Mouse (Mus musculus) intestine, embryonic 16.5 days (tissue): Measurements from ENCODE around the gene Smarcc2. TPM values are rescaled to one million over a fixed set of nuclear protein-coding genes. Genes with fewer than 3 reads are reported as not detected.

Source experiments
- ATAC-seq: fragments of 200-750 bp; cut with Nextera tagmentation; 2 replicates; pipeline ENCODE4 v1.8.0; 2017; ENCODE audit warnings: moderate TSS enrichment, moderate library complexity
- H3K27ac ChIP-seq: fragments of 300-500 bp; sonication (generic); 2 replicates; pipeline ENCODE4 v1.5.1; 2014; ENCODE audit warnings: mild to moderate bottlenecking, low read length
- H3K27me3 ChIP-seq: fragments of 300-500 bp; sonication (generic); replicated peaks from 2 replicates; pipeline ENCODE4 v1.6.1; 2014; ENCODE audit warnings: low read length, control low read depth, mixed read lengths; ENCODE audit not compliant: control insufficient read depth, insufficient read depth
- H3K36me3 ChIP-seq: fragments of 300-500 bp; sonication (generic); 2 replicates; pipeline ENCODE4 v1.6.1; 2014; ENCODE audit warnings: low read length, control low read depth; ENCODE audit not compliant: control insufficient read depth, insufficient read depth
- H3K4me1 ChIP-seq: fragments of 300-500 bp; sonication (generic); 2 replicates; pipeline ENCODE4 v1.6.1; 2014; ENCODE audit warnings: low read length, control low read depth, mixed read lengths; ENCODE audit not compliant: control insufficient read depth, insufficient read depth
- H3K4me2 ChIP-seq: fragments of 300-500 bp; sonication (generic); 2 replicates; pipeline ENCODE4 v1.6.1; 2014; ENCODE audit warnings: low read depth, low read length, control low read depth
- H3K4me3 ChIP-seq: fragments of 300-500 bp; sonication (generic); 2 replicates; pipeline ENCODE4 v1.5.1; 2014; ENCODE audit warnings: mild to moderate bottlenecking, low read length
- H3K9ac ChIP-seq: fragments of 300-500 bp; sonication (generic); 2 replicates; pipeline ENCODE4 v1.6.1; 2014; ENCODE audit warnings: low read depth, low read length
- H3K9me3 ChIP-seq: fragments of 300-500 bp; sonication (generic); 2 replicates; pipeline ENCODE4 v1.6.1; 2016; ENCODE audit warnings: low read length, control low read depth; ENCODE audit not compliant: control insufficient read depth
- WGBS: fragments of 180-500 bp; shearing (Covaris S2); extraction: QIAGEN DNeasy Blood & Tissue Kit; methylation state at CpG from one replicate; pipeline ENCODE4 v1.1.7; 2014; 5-methylcytosine and 5-hydroxymethylcytosine counted together
- microRNA-seq: library from miRNA; unstranded; fragments of <30 nt; microRNA quantifications from one replicate; pipeline ENCODE4, GENCODE M21; 2016
- polyA plus RNA-seq: library from polyadenylated mRNA; unstranded; fragments of >200 nt; fragmentation: Nextera tagmentation; extraction: Ambion mirVana; gene quantifications from 2 replicates; pipeline ENCODE4 v1.2.1, GENCODE M21; 2015

Smarcc2 gene
- polyA plus RNA-seq, 1 experiment from 2014 or later: 46.6 TPM

- Histone ChIP-seq H3K9me3 (no peaks in the 10 kb centered on the region), H3K9ac (peak overlapping the region; percentile 66), H3K4me2 (peak overlapping the region; percentile 98), H3K27me3 (no peaks in the 10 kb centered on the region), H3K27ac (peak overlapping the region; percentile 78), H3K36me3 (no peaks in the 10 kb centered on the region), H3K4me1 (peaks cover 10% of the 10 kb centered on the region), H3K4me3 (peak overlapping the region; percentile 91)
- ATAC-seq: peak; percentile 19; the same call in 1 of the 2 replicates
- 27% methylated on average over 28 of the region's 28 CpGs for WGBS
These were observed 67.6 kb downstream of the Smarcc2 start for GRCm38 (mm10) chr10:128526366-128527356.

GRCm38 (mm10) chr10:128535206-128535605 is 76.2 kb downstream of the Smarcc2 start:
- WGBS: 71% methylated on average over 2 of the region's 2 CpGs
- Histone ChIP-seq H3K4me3 (no peak overlapping the region), H3K9ac (no peak overlapping the region), H3K9me3 (no peaks in the 10 kb centered on the region), H3K27me3 (no peaks in the 10 kb centered on the region), H3K27ac (no peak overlapping the region), H3K4me2 (no peak overlapping the region), H3K4me1 (no peaks in the 10 kb centered on the region), H3K36me3 (no peaks in the 10 kb centered on the region)
- ATAC-seq: no peak

- Histone ChIP-seq H3K4me1 (no peaks in the 10 kb centered on the region), H3K36me3 (no peaks in the 10 kb centered on the region), H3K9me3 (no peaks in the 10 kb centered on the region), H3K27ac (0 out of 2 replicates have a peak overlapping the region, but pooled peaks have one; percentile 12), H3K4me3 (peak overlapping the region; percentile 12; the same call in 1 of the 2 replicates), H3K9ac (peak overlapping the region; percentile 47), H3K4me2 (peak overlapping the region; percentile 45), H3K27me3 (no peaks in the 10 kb centered on the region)
- WGBS: 68% methylated on average over 4 of the region's 4 CpGs
- no peak; the same call in 1 of the 2 replicates for ATAC-seq
These were observed 76.7 kb downstream of the Smarcc2 start for GRCm38 (mm10) chr10:128535624-128536265.

GRCm38 (mm10) chr10:128536266-128536940 is 77.4 kb downstream of the Smarcc2 start:
- H3K9me3 ChIP-seq: no peaks in the 10 kb centered on the region
- no peaks in the 10 kb centered on the region for H3K36me3 ChIP-seq
- no peaks in the 10 kb centered on the region for H3K4me1 ChIP-seq
- no peaks in the 10 kb centered on the region for H3K27me3 ChIP-seq
- H3K4me2 ChIP-seq: peak overlapping the region; percentile 45
- peak overlapping the region; percentile 12; the same call in 1 of the 2 replicates for H3K27ac ChIP-seq
- peak overlapping the region; percentile 25 for H3K4me3 ChIP-seq
- ATAC-seq: peak; percentile 95
- H3K9ac ChIP-seq: peak overlapping the region; percentile 54
- WGBS: 13% methylated on average over 18 of the region's 18 CpGs

- Histone ChIP-seq H3K4me3 (no peak overlapping the region), H3K27me3 (no peaks in the 10 kb centered on the region), H3K4me2 (no peak overlapping the region), H3K36me3 (no peaks in the 10 kb centered on the region), H3K27ac (no peak overlapping the region), H3K9me3 (no peaks in the 10 kb centered on the region), H3K4me1 (no peaks in the 10 kb centered on the region), H3K9ac (no peak overlapping the region)
- 100% methylated on average over 1 of the region's 1 CpGs for WGBS
- ATAC-seq: no peak
These were observed 79.4 kb downstream of the Smarcc2 start for GRCm38 (mm10) chr10:128538340-128538870.

Small RNA genes within 50 kb of the gene (microRNA-seq; reads per million reads assigned to microRNA genes)
- gene Mir6916: not detected
- not detected for gene Mir8105

Other genes with a start within 250 kb of the Smarcc2 start
- 36.1 and 40.1 TPM in 2 replicates for gene Spryd4, start 247.4 kb upstream of the Smarcc2 start, polyA plus RNA-seq
- gene Mip, start 233.4 kb upstream of the Smarcc2 start, polyA plus RNA-seq: 0.06 TPM in 1 of 2 replicates, not detected in the other
- gene Timeless, start 227.2 kb upstream of the Smarcc2 start, polyA plus RNA-seq: 29.0 and 33.3 TPM in 2 replicates
- 0.18 and 0.20 TPM in 2 replicates for gene Apon, start 205.2 kb upstream of the Smarcc2 start, polyA plus RNA-seq
- gene Apof, start 190.6 kb upstream of the Smarcc2 start, polyA plus RNA-seq: 1.5 and 3.5 TPM in 2 replicates
- gene Stat2, start 188.7 kb upstream of the Smarcc2 start, polyA plus RNA-seq: 16.4 and 18.0 TPM in 2 replicates
- 0.44 and 0.53 TPM in 2 replicates for gene Il23a, start 160.5 kb upstream of the Smarcc2 start, polyA plus RNA-seq
- 24.7 and 25.5 TPM in 2 replicates for gene Pan2, start 155.9 kb upstream of the Smarcc2 start, polyA plus RNA-seq
- gene Cnpy2, start 136.8 kb upstream of the Smarcc2 start, polyA plus RNA-seq: 295 and 297 TPM in 2 replicates
- 334 and 347 TPM in 2 replicates for gene Cs, start 121.5 kb upstream of the Smarcc2 start, polyA plus RNA-seq
- gene Coq10a, start 90.3 kb upstream of the Smarcc2 start, polyA plus RNA-seq: 2.5 and 3.3 TPM in 2 replicates
- 6.7 and 7.2 TPM in 2 replicates for gene Ankrd52, start 82.1 kb upstream of the Smarcc2 start, polyA plus RNA-seq
- 207 and 242 TPM in 2 replicates for gene Slc39a5, start 58.0 kb upstream of the Smarcc2 start, polyA plus RNA-seq
- 104 TPM in 2 replicates for gene Nabp2, start 47.8 kb upstream of the Smarcc2 start, polyA plus RNA-seq
- 43.2 and 43.3 TPM in 2 replicates for gene Rnf41, start 47.6 kb upstream of the Smarcc2 start, polyA plus RNA-seq
- gene Myl6, start 34.9 kb downstream of the Smarcc2 start, polyA plus RNA-seq: 1,841 and 1,876 TPM in 2 replicates
- 2.8 TPM in 2 replicates for gene Myl6b, start 39.4 kb downstream of the Smarcc2 start, polyA plus RNA-seq
- gene Esyt1, start 66.6 kb downstream of the Smarcc2 start, polyA plus RNA-seq: 24.4 and 25.7 TPM in 2 replicates
- 13.3 and 13.6 TPM in 2 replicates for gene Zc3h10, start 88.5 kb downstream of the Smarcc2 start, polyA plus RNA-seq
- 3,191 and 3,364 TPM in 2 replicates for gene Rpl41, start 90.1 kb downstream of the Smarcc2 start, polyA plus RNA-seq
- 171 and 196 TPM in 2 replicates for gene Pa2g4, start 106.7 kb downstream of the Smarcc2 start, polyA plus RNA-seq
- gene Erbb3, start 130.4 kb downstream of the Smarcc2 start, polyA plus RNA-seq: 29.6 and 34.9 TPM in 2 replicates
- gene Rps26, start 167.5 kb downstream of the Smarcc2 start, polyA plus RNA-seq: 580 and 624 TPM in 2 replicates
- gene Ikzf4, start 186.7 kb downstream of the Smarcc2 start, polyA plus RNA-seq: 1.6 and 2.0 TPM in 2 replicates
- 11.8 and 13.0 TPM in 2 replicates for gene Suox, start 214.8 kb downstream of the Smarcc2 start, polyA plus RNA-seq
- 61.6 and 64.5 TPM in 2 replicates for gene Rab5b, start 237.0 kb downstream of the Smarcc2 start, polyA plus RNA-seq
- gene Pmel, start 244.9 kb downstream of the Smarcc2 start, polyA plus RNA-seq: 1.5 and 1.6 TPM in 2 replicates
- 60.4 and 65.2 TPM in 2 replicates for gene Cdk2, start 245.8 kb downstream of the Smarcc2 start, polyA plus RNA-seq